In the genomic region with DNA sequence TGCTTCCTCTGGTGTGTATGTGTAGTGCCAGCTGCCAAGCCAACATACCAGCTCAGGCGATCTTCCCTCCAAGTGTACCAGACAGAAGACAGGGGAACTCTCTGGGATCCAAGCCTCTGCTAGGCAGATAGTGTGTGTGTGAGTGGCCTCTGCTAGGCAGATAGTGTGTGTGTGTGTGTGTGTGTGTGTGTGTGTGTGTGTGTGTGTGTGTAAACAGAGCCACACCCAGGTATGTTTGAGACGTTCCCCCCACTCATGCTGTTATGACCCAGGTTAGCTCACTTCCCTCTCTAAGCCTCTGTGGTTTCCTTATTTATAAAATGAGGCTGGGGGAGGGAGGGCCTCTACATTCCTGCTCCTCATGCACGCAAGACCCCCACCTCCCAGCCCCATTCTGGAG, we compare ENCODE assay signal across 12 mouse cellular contexts. TPM values are rescaled to one million over a fixed set of nuclear protein-coding genes. Genes with fewer than 3 reads are reported as not detected.
DNase-seq lines count a peak whose midpoint lies in the region; ATAC-seq and TF ChIP-seq lines count a peak whose summit lies in the region.
"Had no signal": no experiment of that assay in that cellular context is flagged by ENCODE, and none has a peak within 500 bp of the region (broad histone marks: within the 10 kb centered on the region; RNA-seq: fewer than 3 reads in every experiment).

No protein-coding gene starts in this region.

- TF ChIP-seq CTCF in heart, adult 2 months (IDR thresholded peaks at IDR 0.05): no peak

- no peak for TF ChIP-seq POLR2A in heart, adult 2 months (IDR thresholded peaks at IDR 0.05; ENCODE audit: insufficient read depth, low read depth, low read length)

- H3K4me2 ChIP-seq in lung, embryonic 16.5 days (ENCODE audit: low read depth, low read length): no peak overlapping the region
- H3K4me2 ChIP-seq: midbrain, embryonic 15.5 days had no signal

- H3K36me3 ChIP-seq in heart, adult 2 months (ENCODE audit: control insufficient read depth, insufficient read depth, low read length): no peaks in the 10 kb centered on the region
- no peaks in the 10 kb centered on the region for H3K36me3 ChIP-seq in lung, embryonic 16.5 days (ENCODE audit: control insufficient read depth, insufficient read depth, low read length)
- H3K36me3 ChIP-seq: midbrain, embryonic 15.5 days had no signal

- no peaks in the 10 kb centered on the region for H3K27me3 ChIP-seq in heart, adult 2 months (ENCODE audit: control insufficient read depth, insufficient read depth, low read length)
- H3K27me3 ChIP-seq in lung, embryonic 16.5 days (ENCODE audit: control insufficient read depth, insufficient read depth, low read depth, low read length): no peaks in the 10 kb centered on the region
- H3K27me3 ChIP-seq: midbrain, embryonic 15.5 days had no signal

- ATAC-seq in erythroid progenitor cell, adult 5-6 weeks (replicated peaks; ENCODE audit: low FRiP score, poor library complexity, severe bottlenecking): peak; percentile 26; the same call in 1 of the 2 replicates
- ATAC-seq in lung, embryonic 16.5 days (ENCODE audit: low read depth): peak; percentile 16; the same call in 1 of the 2 replicates
- ATAC-seq: midbrain, embryonic 15.5 days had no signal

- H3K27ac ChIP-seq in heart, adult 2 months: peak overlapping the region; percentile 57
- H3K27ac ChIP-seq in lung, embryonic 16.5 days (ENCODE audit: low read length): peak overlapping the region; percentile 62
- H3K27ac ChIP-seq: midbrain, embryonic 15.5 days had no signal

- no peaks in the 10 kb centered on the region for H3K79me2 ChIP-seq in heart, adult 2 months (replicated peaks; ENCODE audit: control insufficient read depth, insufficient read depth, low read length)

- TF ChIP-seq EP300 in heart, adult 2 months (IDR thresholded peaks at IDR 0.05; ENCODE audit: insufficient read depth, low read depth, low read length): no peak

- DNase-seq in heart, adult 2 months: no peak
- no peak for DNase-seq in heart, postnatal 10 days
- peak; percentile 77 for DNase-seq in 416B (ENCODE audit: low read depth)
- DNase-seq in left cerebral cortex, postnatal 36 days (ENCODE audit: low spot score in 2 of 2): no peak
- no peak for DNase-seq in kidney, adult 9 months
- DNase-seq in right cerebral cortex, postnatal 25 days: no peak
- DNase-seq: cerebellum, adult 9-11 months; retina, postnatal 1 day had no signal

- peaks cover 5% of the 10 kb centered on the region for H3K4me1 ChIP-seq in heart, adult 2 months (ENCODE audit: control insufficient read depth, insufficient read depth, low read length)
- peaks cover 10% of the 10 kb centered on the region for H3K4me1 ChIP-seq in lung, embryonic 16.5 days (replicated peaks; ENCODE audit: control insufficient read depth, insufficient read depth, low read length)
- H3K4me1 ChIP-seq: midbrain, embryonic 15.5 days had no signal

- intact Hi-C loops in heart, adult 2 months (cut with DNase I): loop anchor here (2.0 kb wide), 1 partner anchor 14 kb away; no protein-coding TSS in a partner anchor
- intact Hi-C loops in heart, postnatal 10 days (cut with DNase I): no loop called here
- intact Hi-C loops in left cerebral cortex, postnatal 36 days (cut with DNase I): no loop called here

- WGBS in heart, adult 2 months: 42% methylated on average over 3 of the region's 3 CpGs
- WGBS in lung, embryonic 16.5 days: 38% methylated on average over 3 of the region's 3 CpGs

- H3K9me3 ChIP-seq in lung, embryonic 16.5 days (ENCODE audit: control insufficient read depth, low read length): no peaks in the 10 kb centered on the region
- H3K9me3 ChIP-seq: midbrain, embryonic 15.5 days had no signal

- peak overlapping the region; percentile 21; the same call in 1 of the 2 replicates for H3K9ac ChIP-seq in heart, adult 2 months (ENCODE audit: low read depth, low read length)
- H3K9ac ChIP-seq in lung, embryonic 16.5 days (ENCODE audit: low read length): no peak overlapping the region
- H3K9ac ChIP-seq: midbrain, embryonic 15.5 days had no signal

- H3K4me3 ChIP-seq in heart, adult 2 months: no peak overlapping the region
- no peak overlapping the region for H3K4me3 ChIP-seq in lung, embryonic 16.5 days (ENCODE audit: low read length)
- H3K4me3 ChIP-seq: midbrain, embryonic 15.5 days had no signal

RNA-seq across cellular contexts. Expression of a gene that starts 10.7 kb away (rescaled TPM):
- 10 to 100 TPM in 1 of 2 experiments, 1 to 10 TPM in 1; 7.4 to 11.5 TPM for total RNA-seq in heart, adult 2 months (2021)
- 18.4 and 23.1 TPM in 2 replicates for polyA plus RNA-seq in heart, adult 2 months (2012; rRNA removed)
- 10 to 100 TPM; 14.1 to 15.7 TPM for total RNA-seq in heart, postnatal 10 days (2021)
- 19.7 and 20.5 TPM in 2 replicates for total RNA-seq in erythroid progenitor cell, adult 5-6 weeks (2015; ENCODE audit: low replicate concordance)
- total RNA-seq in erythroid progenitor cell, adult 5-6 weeks (2017; ENCODE audit: low replicate concordance): 1.9 and 11.4 TPM in 2 replicates
- 24.9 and 25.8 TPM in 2 replicates for polyA plus RNA-seq in lung, embryonic 16.5 days (2015; fragmentation: Nextera tagmentation; extraction: Ambion mirVana)
- total RNA-seq in left cerebral cortex, postnatal 36 days (2021): 10 to 100 TPM; 22.6 to 23.6 TPM

RNA-seq across cellular contexts. Expression of a gene that starts 31.6 kb away (rescaled TPM):
- not detected for total RNA-seq in heart, adult 2 months (2021)
- polyA plus RNA-seq in heart, adult 2 months (2012; rRNA removed): not detected in 2 replicates
- not detected for total RNA-seq in heart, postnatal 10 days (2021)
- total RNA-seq in erythroid progenitor cell, adult 5-6 weeks (2015; ENCODE audit: low replicate concordance): not detected in 2 replicates
- not detected in 2 replicates for total RNA-seq in erythroid progenitor cell, adult 5-6 weeks (2017; ENCODE audit: low replicate concordance)
- 0.63 TPM in 1 of 2 replicates, not detected in the other for polyA plus RNA-seq in lung, embryonic 16.5 days (2015; fragmentation: Nextera tagmentation; extraction: Ambion mirVana)
- total RNA-seq in left cerebral cortex, postnatal 36 days (2021): under 1 TPM in 1 of 2 experiments, not detected in 1; 0.94 TPM
- total RNA-seq: gastrocnemius, adult 8-10 months had no signal
- polyA plus RNA-seq: midbrain, embryonic 15.5 days had no signal

RNA-seq across cellular contexts. Expression of a gene that starts 52.4 kb away (rescaled TPM):
- total RNA-seq in heart, adult 2 months (2021): 10 to 100 TPM; 10.6 to 11.0 TPM
- polyA plus RNA-seq in heart, adult 2 months (2012; rRNA removed): 13.9 and 14.6 TPM in 2 replicates
- 10 to 100 TPM; 58.4 to 61.4 TPM for total RNA-seq in heart, postnatal 10 days (2021)
- 21.8 and 26.7 TPM in 2 replicates for total RNA-seq in erythroid progenitor cell, adult 5-6 weeks (2015; ENCODE audit: low replicate concordance)
- total RNA-seq in erythroid progenitor cell, adult 5-6 weeks (2017; ENCODE audit: low replicate concordance): 21.2 and 23.2 TPM in 2 replicates
- polyA plus RNA-seq in lung, embryonic 16.5 days (2015; fragmentation: Nextera tagmentation; extraction: Ambion mirVana): 27.9 and 29.4 TPM in 2 replicates
- 100 to 1,000 TPM; 257 to 267 TPM for total RNA-seq in left cerebral cortex, postnatal 36 days (2021)

Comparison
In these comparisons a context has a peak if more than half of its experiments do, and no peak if none do; other contexts are left out.
1. RNA of a gene that starts 52.4 kb away (total RNA-seq): 257 to 267 TPM in left cerebral cortex, postnatal 36 days; 58.4 to 61.4 TPM in heart, postnatal 10 days, 21.2 to 26.7 TPM in erythroid progenitor cell, adult 5-6 weeks and 10.6 to 11.0 TPM in heart, adult 2 months; every median in the first group is over 4 times any median in the second.